Mouse (Mus musculus): ENCODE data around the gene Abcf2. TPM values are rescaled to one million over a fixed set of nuclear protein-coding genes. Genes with fewer than 3 reads are reported as not detected.
A peak's percentile ranks its signal among the peaks of the same experiment; 100 is the strongest.

Abcf2 gene
- polyA plus RNA-seq, 1 experiment from 2014 or later = 82.7 TPM

- Histone ChIP-seq H3K4me2 (ENCODE audit: low read depth, low read length) (no peak overlapping the region), H3K4me3 (ENCODE audit: low read length) (no peak overlapping the region), H3K9me3 (ENCODE audit: control insufficient read depth, low read length) (no peaks in the 10 kb centered on the region), H3K27ac (ENCODE audit: low read length) (no peak overlapping the region), H3K4me1 (ENCODE audit: control insufficient read depth, insufficient read depth, low read length) (no peaks in the 10 kb centered on the region), H3K36me3 (ENCODE audit: control insufficient read depth, insufficient read depth, low read length) (no peaks in the 10 kb centered on the region), H3K27me3 (replicated peaks; ENCODE audit: control insufficient read depth, insufficient read depth, low read length) (no peaks in the 10 kb centered on the region; the same call in 1 of the 2 replicates), H3K9ac (ENCODE audit: low read depth, low read length) (no peak overlapping the region)
- ATAC-seq = no peak
- 73% methylated on average over 6 of the region's 6 CpGs for WGBS
Measured at GRCm38 (mm10) chr5:24615097-24615496, 37.8 kb upstream of the Abcf2 start.

GRCm38 (mm10) chr5:24612302-24612649 is 35.0 kb upstream of the Abcf2 start:
- H3K4me1 ChIP-seq (ENCODE audit: control insufficient read depth, insufficient read depth, low read length) = no peaks in the 10 kb centered on the region
- H3K9me3 ChIP-seq (ENCODE audit: control insufficient read depth, low read length) = no peaks in the 10 kb centered on the region
- H3K36me3 ChIP-seq (ENCODE audit: control insufficient read depth, insufficient read depth, low read length) = no peaks in the 10 kb centered on the region
- WGBS = 70% methylated on average over 5 of the region's 5 CpGs
- no peaks in the 10 kb centered on the region; the same call in 1 of the 2 replicates for H3K27me3 ChIP-seq (replicated peaks; ENCODE audit: control insufficient read depth, insufficient read depth, low read length)
- H3K27ac ChIP-seq (ENCODE audit: low read length) = no peak overlapping the region
- ATAC-seq = no peak
- H3K4me2 ChIP-seq (ENCODE audit: low read depth, low read length) = no peak overlapping the region
- H3K9ac ChIP-seq (ENCODE audit: low read depth, low read length) = no peak overlapping the region
- no peak overlapping the region for H3K4me3 ChIP-seq (ENCODE audit: low read length)

GRCm38 (mm10) chr5:24611366-24612301 is 34.4 kb upstream of the Abcf2 start:
- Histone ChIP-seq H3K9me3 (ENCODE audit: control insufficient read depth, low read length) (no peaks in the 10 kb centered on the region), H3K27me3 (replicated peaks; ENCODE audit: control insufficient read depth, insufficient read depth, low read length) (no peaks in the 10 kb centered on the region; the same call in 1 of the 2 replicates), H3K9ac (ENCODE audit: low read depth, low read length) (no peak overlapping the region), H3K36me3 (ENCODE audit: control insufficient read depth, insufficient read depth, low read length) (no peaks in the 10 kb centered on the region), H3K4me2 (ENCODE audit: low read depth, low read length) (no peak overlapping the region), H3K4me3 (ENCODE audit: low read length) (no peak overlapping the region), H3K4me1 (ENCODE audit: control insufficient read depth, insufficient read depth, low read length) (no peaks in the 10 kb centered on the region; the same call in 1 of the 2 replicates), H3K27ac (ENCODE audit: low read length) (no peak overlapping the region)
- 52% methylated on average over 7 of the region's 7 CpGs for WGBS
- no peak; the same call in 1 of the 2 replicates for ATAC-seq

- Histone ChIP-seq H3K27me3 (replicated peaks; ENCODE audit: control insufficient read depth, insufficient read depth, low read length) (no peaks in the 10 kb centered on the region; the same call in 1 of the 2 replicates), H3K36me3 (ENCODE audit: control insufficient read depth, insufficient read depth, low read length) (no peaks in the 10 kb centered on the region), H3K4me2 (ENCODE audit: low read depth, low read length) (no peak overlapping the region), H3K9me3 (ENCODE audit: control insufficient read depth, low read length) (no peaks in the 10 kb centered on the region), H3K4me1 (ENCODE audit: control insufficient read depth, insufficient read depth, low read length) (peaks cover 11% of the 10 kb centered on the region), H3K9ac (ENCODE audit: low read depth, low read length) (no peak overlapping the region), H3K27ac (ENCODE audit: low read length) (no peak overlapping the region), H3K4me3 (ENCODE audit: low read length) (no peak overlapping the region)
- no peak for ATAC-seq
- 31% methylated on average over 5 of the region's 5 CpGs for WGBS
Measured at GRCm38 (mm10) chr5:24609388-24609787, 32.1 kb upstream of the Abcf2 start.

- H3K4me1 ChIP-seq (ENCODE audit: control insufficient read depth, insufficient read depth, low read length) = peaks cover 35% of the 10 kb centered on the region
- 0 out of 2 replicates have a peak overlapping the region, but pooled peaks have one; percentile 90 for H3K27ac ChIP-seq (ENCODE audit: low read length)
- 38% methylated on average over 14 of the region's 14 CpGs for WGBS
- H3K4me3 ChIP-seq (ENCODE audit: low read length) = no peak overlapping the region
- peak overlapping the region; percentile 72 for H3K4me2 ChIP-seq (ENCODE audit: low read depth, low read length)
- H3K36me3 ChIP-seq (ENCODE audit: control insufficient read depth, insufficient read depth, low read length) = no peaks in the 10 kb centered on the region
- peak overlapping the region; percentile 82 for H3K9ac ChIP-seq (ENCODE audit: low read depth, low read length)
- no peaks in the 10 kb centered on the region; the same call in 1 of the 2 replicates for H3K27me3 ChIP-seq (replicated peaks; ENCODE audit: control insufficient read depth, insufficient read depth, low read length)
- H3K9me3 ChIP-seq (ENCODE audit: control insufficient read depth, low read length) = no peaks in the 10 kb centered on the region
- ATAC-seq = no peak
Measured at GRCm38 (mm10) chr5:24605980-24606665, 28.9 kb upstream of the Abcf2 start.

- H3K9ac ChIP-seq (ENCODE audit: low read depth, low read length) = peak overlapping the region; percentile 82
- no peak for ATAC-seq
- no peaks in the 10 kb centered on the region for H3K36me3 ChIP-seq (ENCODE audit: control insufficient read depth, insufficient read depth, low read length)
- H3K4me2 ChIP-seq (ENCODE audit: low read depth, low read length) = peak overlapping the region; percentile 72
- H3K9me3 ChIP-seq (ENCODE audit: control insufficient read depth, low read length) = no peaks in the 10 kb centered on the region
- peak overlapping the region; percentile 90 for H3K27ac ChIP-seq (ENCODE audit: low read length)
- WGBS = 23% methylated on average over 6 of the region's 6 CpGs
- H3K4me1 ChIP-seq (ENCODE audit: control insufficient read depth, insufficient read depth, low read length) = peaks cover 42% of the 10 kb centered on the region
- peak overlapping the region; percentile 74 for H3K4me3 ChIP-seq (ENCODE audit: low read length)
- peaks cover 5% of the 10 kb centered on the region; the same call in 1 of the 2 replicates for H3K27me3 ChIP-seq (replicated peaks; ENCODE audit: control insufficient read depth, insufficient read depth, low read length)
Measured at GRCm38 (mm10) chr5:24605321-24605979, 28.2 kb upstream of the Abcf2 start.

- H3K36me3 ChIP-seq (ENCODE audit: control insufficient read depth, insufficient read depth, low read length) = no peaks in the 10 kb centered on the region
- ATAC-seq = peak; percentile 74
- peak overlapping the region; percentile 82 for H3K9ac ChIP-seq (ENCODE audit: low read depth, low read length)
- peak overlapping the region; percentile 72 for H3K4me2 ChIP-seq (ENCODE audit: low read depth, low read length)
- under 1% methylated on average over 45 of the region's 46 CpGs for WGBS
- peak overlapping the region; percentile 90 for H3K27ac ChIP-seq (ENCODE audit: low read length)
- H3K27me3 ChIP-seq (replicated peaks; ENCODE audit: control insufficient read depth, insufficient read depth, low read length) = peaks cover 5% of the 10 kb centered on the region; the same call in 1 of the 2 replicates
- H3K4me1 ChIP-seq (ENCODE audit: control insufficient read depth, insufficient read depth, low read length) = peaks cover 44% of the 10 kb centered on the region
- no peaks in the 10 kb centered on the region for H3K9me3 ChIP-seq (ENCODE audit: control insufficient read depth, low read length)
- peak overlapping the region; percentile 74 for H3K4me3 ChIP-seq (ENCODE audit: low read length)
Measured at GRCm38 (mm10) chr5:24604656-24605100, 27.4 kb upstream of the Abcf2 start.

GRCm38 (mm10) chr5:24604080-24604655 is 26.9 kb upstream of the Abcf2 start:
- Histone ChIP-seq H3K27ac (ENCODE audit: low read length) (peak overlapping the region; percentile 90), H3K27me3 (replicated peaks; ENCODE audit: control insufficient read depth, insufficient read depth, low read length) (peaks cover 7% of the 10 kb centered on the region), H3K4me3 (ENCODE audit: low read length) (peak overlapping the region; percentile 74), H3K36me3 (ENCODE audit: control insufficient read depth, insufficient read depth, low read length) (no peaks in the 10 kb centered on the region), H3K4me2 (ENCODE audit: low read depth, low read length) (peak overlapping the region; percentile 72), H3K9me3 (ENCODE audit: control insufficient read depth, low read length) (no peaks in the 10 kb centered on the region), H3K4me1 (ENCODE audit: control insufficient read depth, insufficient read depth, low read length) (peaks cover 45% of the 10 kb centered on the region), H3K9ac (ENCODE audit: low read depth, low read length) (peak overlapping the region; percentile 82)
- ATAC-seq = no peak
- 23% methylated on average over 12 of the region's 12 CpGs for WGBS
